Mouse (Mus musculus) C2C12 (cell line): ENCODE results near the gene Ptpn12. TPM values are rescaled to one million over a fixed set of nuclear protein-coding genes. Genes with fewer than 3 reads are reported as not detected.
A peak's percentile ranks its signal among the peaks of the same experiment; 100 is the strongest.

Experiments used
- H3K27me3 ChIP-seq: one replicate; pipeline ENCODE4 v1.6.1; 2011; ENCODE audit not compliant: control insufficient read depth, insufficient read depth, insufficient read length
- H3K36me3 ChIP-seq: one replicate; pipeline ENCODE4 v1.6.1; 2011; ENCODE audit not compliant: control insufficient read depth, insufficient read depth
- H3K4me3 ChIP-seq: one replicate; pipeline ENCODE4 v1.5.1; 2011; ENCODE audit warnings: mild to moderate bottlenecking, control low read depth; ENCODE audit not compliant: poor library complexity, insufficient read depth, severe bottlenecking
- H3K79me2 ChIP-seq: one replicate; pipeline ENCODE4 v1.6.1; 2011; ENCODE audit not compliant: control insufficient read depth, insufficient read depth
- H3K79me3 ChIP-seq: one replicate; pipeline ENCODE4 v1.6.1; 2011; ENCODE audit warnings: low read depth, control low read depth
- H3ac ChIP-seq: one replicate; pipeline ENCODE3; 2011; ENCODE audit warnings: low read depth; ENCODE audit not compliant: control insufficient read depth, insufficient read length
- CEBPB ChIP-seq: IDR thresholded peaks from one replicate; pipeline ENCODE4 v1.6.1; 2011; ENCODE audit warnings: low read depth, mild to moderate bottlenecking, control low read depth, moderate library complexity
- CTCF ChIP-seq: IDR thresholded peaks from one replicate; pipeline ENCODE4 v1.5.1; 2011; ENCODE audit not compliant: control insufficient read depth, insufficient read depth, insufficient read length
- FOSL1 ChIP-seq: IDR thresholded peaks from one replicate; pipeline ENCODE4 v1.8.0; 2011; ENCODE audit warnings: mild to moderate bottlenecking, low read length; ENCODE audit not compliant: poor library complexity, insufficient read depth, severe bottlenecking
- MAX ChIP-seq: IDR thresholded peaks from one replicate; pipeline ENCODE4 v1.6.1; 2011; ENCODE audit warnings: mild to moderate bottlenecking, control low read depth
- MYOD1 ChIP-seq: IDR thresholded peaks from one replicate; pipeline ENCODE4 v1.6.1; 2011; ENCODE audit warnings: low read depth; ENCODE audit not compliant: control insufficient read depth, insufficient read length
- MYOG ChIP-seq: IDR thresholded peaks from one replicate; pipeline ENCODE4 v1.6.1; 2011; ENCODE audit not compliant: control insufficient read depth, insufficient read length; ENCODE audit errors: extremely low read depth
- USF1 ChIP-seq: IDR thresholded peaks from one replicate; pipeline ENCODE4 v1.6.1; 2011; ENCODE audit warnings: low read depth, mild to moderate bottlenecking, control low read depth, moderate library complexity
- polyA plus RNA-seq: library from polyadenylated mRNA; unstranded; fragments of >200 nt; fragmentation: generic; extraction: Trizol; gene quantifications from one replicate; pipeline ENCODE4 v1.2.1, GENCODE M21; 2012; ENCODE audit warnings: missing spikeins

The Ptpn12 gene
- polyA plus RNA-seq, 1 experiment = 20.3 TPM

- Histone ChIP-seq H3K27me3 (no peaks in the 10 kb centered on the region), H3K79me2 (peaks cover 45% of the 10 kb centered on the region), H3ac (no peak overlapping the region), H3K36me3 (no peaks in the 10 kb centered on the region), H3K79me3 (peaks cover 34% of the 10 kb centered on the region), H3K4me3 (peak overlapping the region; percentile 80)
- TF ChIP-seq MYOD1 (no peak), CTCF (no peak), CEBPB (no peak), USF1 (no peak), MAX (no peak), FOSL1 (no peak), MYOG (no peak)
Observed at GRCm38 (mm10) chr5:20952337-20952925, 103.3 kb downstream of the Ptpn12 start.

- peak overlapping the region; percentile 62 for H3ac ChIP-seq
- peaks cover 41% of the 10 kb centered on the region for H3K79me3 ChIP-seq
- H3K4me3 ChIP-seq = peak overlapping the region; percentile 80
- H3K36me3 ChIP-seq = no peaks in the 10 kb centered on the region
- no peak for TF ChIP-seq CTCF
- no peak for TF ChIP-seq MYOG
- no peaks in the 10 kb centered on the region for H3K27me3 ChIP-seq
- peaks cover 52% of the 10 kb centered on the region for H3K79me2 ChIP-seq
Observed at GRCm38 (mm10) chr5:20951666-20952281, 103.9 kb downstream of the Ptpn12 start.

GRCm38 (mm10) chr5:20950855-20951650, 104.7 kb downstream of the Ptpn12 start:
- no peaks in the 10 kb centered on the region for H3K36me3 ChIP-seq
- peak overlapping the region; percentile 80 for H3K4me3 ChIP-seq
- TF ChIP-seq MYOD1 (no peak), USF1 (no peak), FOSL1 (no peak), MAX (no peak), CTCF (no peak), MYOG (no peak)
- peaks cover 47% of the 10 kb centered on the region for H3K79me3 ChIP-seq
- H3K27me3 ChIP-seq = no peaks in the 10 kb centered on the region
- H3K79me2 ChIP-seq = peaks cover 59% of the 10 kb centered on the region
- peak overlapping the region; percentile 72 for H3ac ChIP-seq

- peaks cover 53% of the 10 kb centered on the region for H3K79me3 ChIP-seq
- H3K36me3 ChIP-seq = no peaks in the 10 kb centered on the region
- TF ChIP-seq CEBPB (no peak), USF1 (no peak), FOSL1 (no peak), CTCF (no peak), MYOG (no peak), MYOD1 (no peak), MAX (no peak)
- no peaks in the 10 kb centered on the region for H3K27me3 ChIP-seq
- peak overlapping the region; percentile 72 for H3ac ChIP-seq
- peak overlapping the region; percentile 80 for H3K4me3 ChIP-seq
- H3K79me2 ChIP-seq = peaks cover 65% of the 10 kb centered on the region
Observed at GRCm38 (mm10) chr5:20950516-20950854, 105.2 kb downstream of the Ptpn12 start.

- H3K79me3 ChIP-seq = peaks cover 57% of the 10 kb centered on the region
Observed at GRCm38 (mm10) chr5:20950093-20950492, 105.6 kb downstream of the Ptpn12 start.

GRCm38 (mm10) chr5:20946906-20947305, 108.8 kb downstream of the Ptpn12 start:
- TF ChIP-seq MAX = no peak
- no peak for TF ChIP-seq FOSL1
- TF ChIP-seq MYOG = no peak
- no peak for TF ChIP-seq MYOD1
- TF ChIP-seq CEBPB = no peak
- no peak for TF ChIP-seq USF1
- TF ChIP-seq CTCF = no peak
- no peaks in the 10 kb centered on the region for H3K36me3 ChIP-seq
- peaks cover 78% of the 10 kb centered on the region for H3K79me3 ChIP-seq
- no peaks in the 10 kb centered on the region for H3K27me3 ChIP-seq
- no peak overlapping the region for H3ac ChIP-seq
- no peak overlapping the region for H3K4me3 ChIP-seq
- peaks cover 100% of the 10 kb centered on the region for H3K79me2 ChIP-seq

More at GRCm38 (mm10) chr5:20950093-20950492, 105.6 kb downstream of the Ptpn12 start:
- Histone ChIP-seq H3ac (no peak overlapping the region), H3K36me3 (no peaks in the 10 kb centered on the region), H3K27me3 (no peaks in the 10 kb centered on the region), H3K79me2 (peaks cover 69% of the 10 kb centered on the region), H3K4me3 (peak overlapping the region; percentile 80)
- TF ChIP-seq MAX = no peak
- no peak for TF ChIP-seq CEBPB
- TF ChIP-seq USF1 = no peak
- no peak for TF ChIP-seq FOSL1
- no peak for TF ChIP-seq MYOG
- no peak for TF ChIP-seq CTCF
- TF ChIP-seq MYOD1 = no peak
